Mouse (Mus musculus) megakaryocyte, embryonic 14.5 days (primary cell): ENCODE measurements around the gene Mrpl9. TPM values are rescaled to one million over a fixed set of nuclear protein-coding genes. Genes with fewer than 3 reads are reported as not detected.

Source experiments
- H3K27me3 ChIP-seq: replicated peaks from 2 replicates; pipeline ENCODE3; 2012; ENCODE audit warnings: inconsistent platforms
- H3K36me3 ChIP-seq: replicated peaks from 2 replicates; pipeline ENCODE3; 2012; ENCODE audit warnings: low read length, inconsistent platforms, mixed read lengths
- H3K4me1 ChIP-seq: 2 replicates; pipeline ENCODE4 v1.6.1; 2012; ENCODE audit warnings: inconsistent platforms
- H3K4me3 ChIP-seq: replicated peaks from 2 replicates; pipeline ENCODE3; 2012; ENCODE audit warnings: moderate library complexity, mild to moderate bottlenecking, inconsistent platforms
- H3K9me3 ChIP-seq: 2 replicates; pipeline ENCODE4 v1.6.1; 2012; ENCODE audit warnings: inconsistent platforms
- FLI1 ChIP-seq: IDR thresholded peaks from 2 replicates; pipeline ENCODE4 v1.6.1; 2012; ENCODE audit warnings: low read length, inconsistent platforms, mixed read lengths
- GATA1 ChIP-seq: IDR thresholded peaks from 3 replicates; pipeline ENCODE4 v1.6.1; 2012; ENCODE audit warnings: mixed read lengths, low read length, inconsistent platforms, borderline replicate concordance
- polyA plus RNA-seq: library from polyadenylated mRNA; stranded (reverse); fragments of >175 nt; gene quantifications from 2 replicates; pipeline ENCODE4 v1.2.3, GENCODE M21; 2012; ENCODE audit warnings: low replicate concordance; ENCODE audit not compliant: insufficient read depth

The Mrpl9 gene
- polyA plus RNA-seq, 1 experiment, result 35.2 TPM

DNA sequence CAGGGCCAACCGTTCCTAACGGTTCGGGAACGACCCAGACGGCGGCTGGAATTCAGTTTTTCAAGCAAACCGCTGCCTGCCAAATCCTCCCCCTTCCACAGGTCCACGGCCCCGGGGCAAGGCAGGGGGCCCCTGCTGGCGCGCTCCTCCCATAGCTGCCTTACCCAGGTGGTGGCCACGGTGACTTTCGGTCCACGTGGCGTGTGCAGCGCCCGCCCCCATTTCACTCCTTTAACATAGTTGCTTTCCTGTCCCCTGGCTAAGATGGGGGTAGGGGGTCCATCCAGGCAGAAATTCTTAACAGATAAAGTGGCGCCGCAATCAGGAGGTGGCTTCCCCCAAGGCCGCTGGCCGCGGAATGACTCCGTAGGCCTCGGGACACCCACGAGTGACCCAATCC lies 30.6 kb upstream of the Mrpl9 start:
- Histone ChIP-seq H3K9me3 (no peaks in the 10 kb centered on the region), H3K27me3 (peaks cover 6% of the 10 kb centered on the region), H3K36me3 (no peaks in the 10 kb centered on the region), H3K4me1 (peaks cover 15% of the 10 kb centered on the region), H3K4me3 (peak overlapping the region; percentile 94)
- TF ChIP-seq GATA1 (no peak), FLI1 (no peak)

DNA sequence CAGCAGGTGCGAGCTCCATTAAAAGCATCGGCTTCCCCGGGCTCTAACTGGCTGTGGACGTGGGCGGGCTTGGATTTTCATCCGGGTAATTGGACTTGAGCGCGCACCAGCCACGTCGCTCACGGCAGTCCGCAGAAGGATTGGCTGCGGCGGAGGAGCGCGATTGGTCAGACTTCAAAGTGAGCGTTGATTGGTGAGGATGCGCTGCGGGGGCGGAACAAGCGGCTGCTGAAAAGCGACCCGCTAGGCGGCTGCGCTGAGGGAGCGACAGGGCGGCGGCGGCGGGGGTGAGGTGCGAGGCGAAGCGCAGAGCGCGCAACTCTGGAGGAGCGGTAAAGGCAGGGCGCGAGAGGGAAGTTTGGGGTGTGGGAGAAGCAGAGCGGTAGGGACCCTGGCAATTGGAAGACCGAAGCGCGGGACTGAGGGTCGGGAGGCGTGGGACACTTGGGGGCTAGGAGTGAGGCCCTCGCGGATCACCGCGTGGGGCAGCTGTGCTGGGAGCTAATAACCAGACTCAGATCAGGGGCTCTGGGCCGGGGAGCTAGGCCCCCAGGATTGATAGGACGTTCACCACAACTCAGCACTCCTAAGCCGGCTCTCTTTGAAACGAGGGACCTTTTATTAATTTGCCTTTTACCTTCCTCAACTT lies 30.0 kb upstream of the Mrpl9 start, which contains the start of gene Tdrkh:
TSS of gene Tdrkh (plus strand) at position 243 of the 649 bp plus-strand sequence.
- Histone ChIP-seq H3K4me3 (peak within 1 kb of the TSS; percentile 94), H3K27me3 (peaks cover 6% of the 10 kb centered on the region)
- TF ChIP-seq GATA1, result no peak
- no peak for TF ChIP-seq FLI1

GRCm38 (mm10) chr3:94430980-94431379 lies 12.1 kb upstream of the Mrpl9 start:
- Histone ChIP-seq H3K4me1 (peaks cover 6% of the 10 kb centered on the region), H3K36me3 (peaks cover 22% of the 10 kb centered on the region), H3K27me3 (peaks cover 2% of the 10 kb centered on the region), H3K9me3 (no peaks in the 10 kb centered on the region), H3K4me3 (no peak overlapping the region)
- no peak for TF ChIP-seq FLI1
- TF ChIP-seq GATA1, result no peak

More for the DNA sequence above, 30.0 kb upstream of the Mrpl9 start, which contains the start of gene Tdrkh:
- Histone ChIP-seq H3K9me3 (no peaks in the 10 kb centered on the region), H3K36me3 (no peaks in the 10 kb centered on the region), H3K4me1 (peaks cover 15% of the 10 kb centered on the region)

DNA sequence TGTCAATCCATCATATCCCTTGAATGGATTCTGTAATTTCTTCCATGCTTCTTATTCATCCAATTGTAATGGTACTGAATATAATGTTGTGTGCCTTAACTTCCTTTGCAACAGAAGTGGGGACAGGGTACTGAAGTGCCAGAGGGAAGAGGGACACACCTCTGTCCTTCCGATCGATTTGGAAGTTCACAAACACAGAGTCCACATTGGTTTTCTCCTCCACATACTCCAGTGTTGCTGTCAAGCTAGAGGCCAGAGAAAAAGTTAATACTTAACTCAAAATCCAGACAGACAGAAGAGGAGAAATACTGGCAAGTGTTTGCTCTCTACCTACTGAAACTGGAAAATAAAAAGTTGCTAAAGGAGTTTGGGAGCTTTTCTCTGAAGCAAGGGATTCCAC lies 8.8 kb upstream of the Mrpl9 start:
- Histone ChIP-seq H3K9me3 (no peaks in the 10 kb centered on the region), H3K36me3 (peaks cover 6% of the 10 kb centered on the region), H3K27me3 (peaks cover 2% of the 10 kb centered on the region), H3K4me1 (peaks cover 6% of the 10 kb centered on the region), H3K4me3 (no peak overlapping the region)
- TF ChIP-seq GATA1 (no peak), FLI1 (no peak)

DNA sequence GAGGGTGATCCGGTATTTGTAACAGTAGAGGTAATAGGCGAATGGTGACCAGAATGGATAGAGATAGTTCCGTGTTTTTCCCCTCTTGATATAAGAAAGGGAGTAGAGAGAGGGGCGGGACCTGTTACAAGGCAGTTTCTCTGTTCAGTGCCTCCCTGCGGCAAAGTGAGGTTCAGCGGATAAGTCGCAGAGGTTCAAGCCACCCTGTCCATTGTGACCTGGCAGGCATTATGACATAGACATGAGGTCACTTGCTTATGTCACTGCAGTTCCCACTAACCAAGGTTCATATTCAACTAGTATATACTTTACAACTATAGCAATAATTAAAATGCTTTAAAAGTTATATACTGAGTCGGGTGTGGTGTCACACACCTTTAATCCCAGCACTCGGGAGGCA lies 6.7 kb upstream of the Mrpl9 start:
- H3K4me1 ChIP-seq, result 0 out of 2 replicates have a peak, but pooled peaks cover 4% of the 10 kb centered on the region
- H3K36me3 ChIP-seq, result no peaks in the 10 kb centered on the region
- H3K9me3 ChIP-seq, result no peaks in the 10 kb centered on the region
- peaks cover 6% of the 10 kb centered on the region for H3K27me3 ChIP-seq
- TF ChIP-seq FLI1 (no peak), GATA1 (no peak)
- no peak overlapping the region for H3K4me3 ChIP-seq

GRCm38 (mm10) chr3:94441182-94441581 lies 1.9 kb upstream of the Mrpl9 start:
- Histone ChIP-seq H3K9me3 (no peaks in the 10 kb centered on the region), H3K4me3 (no peak overlapping the region), H3K27me3 (peaks cover 5% of the 10 kb centered on the region), H3K4me1 (peaks cover 20% of the 10 kb centered on the region), H3K36me3 (peaks cover 19% of the 10 kb centered on the region)
- no peak for TF ChIP-seq GATA1
- no peak for TF ChIP-seq FLI1

GRCm38 (mm10) chr3:94443597-94443964 lies 463 bp downstream of the Mrpl9 start, which contains the start of gene Oaz3:
Gene Oaz3 (minus strand): TSS chr3:94443915.
- peaks cover 42% of the 10 kb centered on the region for H3K36me3 ChIP-seq
- TF ChIP-seq GATA1, result no peak
- no peak for TF ChIP-seq FLI1
- H3K9me3 ChIP-seq, result no peaks in the 10 kb centered on the region
- H3K4me3 ChIP-seq, result peak within 1 kb of the TSS; percentile 100
- H3K4me1 ChIP-seq, result peaks cover 20% of the 10 kb centered on the region
- H3K27me3 ChIP-seq, result peaks cover 5% of the 10 kb centered on the region

DNA sequence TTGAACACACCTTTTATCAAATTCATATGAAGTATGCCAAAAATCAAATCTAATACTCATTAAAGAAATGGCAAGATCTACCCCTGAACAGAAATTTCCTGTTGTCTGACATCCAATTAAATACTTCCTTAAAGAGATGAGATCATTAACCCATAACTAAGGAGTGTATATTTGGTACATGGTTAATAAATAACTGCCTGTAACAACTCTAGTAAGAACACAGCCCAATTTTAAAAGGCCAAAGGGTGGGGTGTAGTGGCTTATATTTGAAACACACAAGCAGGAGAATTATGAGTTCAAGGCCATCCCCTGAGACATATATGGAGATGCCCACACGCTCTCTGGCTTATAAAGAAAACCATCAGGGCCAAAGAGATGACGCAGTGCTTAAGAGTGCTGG lies 6.3 kb downstream of the Mrpl9 start:
- Histone ChIP-seq H3K4me1 (peaks cover 16% of the 10 kb centered on the region), H3K9me3 (no peaks in the 10 kb centered on the region), H3K27me3 (no peaks in the 10 kb centered on the region), H3K36me3 (peaks cover 61% of the 10 kb centered on the region), H3K4me3 (no peak overlapping the region)
- TF ChIP-seq GATA1 (no peak), FLI1 (no peak)

DNA sequence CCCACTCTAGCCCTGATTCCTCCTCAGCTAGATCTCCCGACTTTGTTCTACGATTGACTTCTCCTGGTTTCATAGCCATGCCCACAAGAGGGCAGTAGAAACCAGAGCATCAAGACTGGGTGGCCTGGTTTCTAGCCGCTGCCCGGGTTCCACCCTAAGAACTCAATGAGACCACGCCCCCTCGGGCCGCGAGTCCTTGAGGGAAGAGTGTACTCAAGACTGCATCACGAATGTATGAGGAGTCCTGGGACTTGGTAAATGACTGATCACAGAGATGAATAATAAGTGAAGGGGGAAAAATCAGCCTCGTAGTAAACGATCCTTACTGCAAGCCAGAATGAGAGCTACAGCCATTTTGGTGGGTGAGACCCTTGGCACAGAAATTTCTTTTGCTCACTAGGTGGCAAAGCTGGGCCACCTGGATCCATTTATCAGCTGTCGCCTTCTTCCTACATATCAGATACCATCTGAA lies 13.4 kb downstream of the Mrpl9 start:
- peaks cover 13% of the 10 kb centered on the region for H3K9me3 ChIP-seq
- peak overlapping the region; percentile 86 for H3K4me3 ChIP-seq
- peaks cover 22% of the 10 kb centered on the region for H3K4me1 ChIP-seq
- TF ChIP-seq GATA1 (no peak), FLI1 (no peak)
- peaks cover 25% of the 10 kb centered on the region for H3K27me3 ChIP-seq
- no peaks in the 10 kb centered on the region for H3K36me3 ChIP-seq

DNA sequence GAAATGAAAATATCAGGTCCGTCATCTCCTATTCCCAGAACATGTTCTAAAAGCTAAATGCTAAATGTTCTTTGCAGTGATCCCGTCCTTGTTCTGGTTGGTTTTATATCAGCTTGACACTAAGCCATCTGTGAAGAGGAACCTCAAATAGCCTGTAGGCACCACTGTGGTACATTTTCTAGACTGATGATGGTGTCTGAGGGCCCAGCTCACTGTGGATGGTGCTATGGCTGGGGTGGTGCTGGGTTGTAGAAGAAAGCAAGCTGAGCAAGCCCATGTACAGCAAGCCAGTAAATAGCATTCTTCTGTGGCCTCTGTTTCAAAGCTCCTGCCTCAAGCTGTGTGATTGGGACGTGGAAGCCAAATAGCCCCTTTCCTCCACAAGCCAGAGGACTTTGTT lies 13.9 kb downstream of the Mrpl9 start:
- TF ChIP-seq GATA1 (no peak), FLI1 (no peak)
- Histone ChIP-seq H3K9me3 (peaks cover 13% of the 10 kb centered on the region), H3K27me3 (peaks cover 25% of the 10 kb centered on the region), H3K4me3 (no peak overlapping the region), H3K36me3 (no peaks in the 10 kb centered on the region), H3K4me1 (peaks cover 17% of the 10 kb centered on the region)
